Mouse (Mus musculus): ENCODE measurements around the gene Ugcg. TPM values are rescaled to one million over a fixed set of nuclear protein-coding genes. Genes with fewer than 3 reads are reported as not detected.

Ugcg gene
- 28.7 and 42.2 TPM in 2 replicates for polyA plus RNA-seq (2012; rRNA removed)

DNA sequence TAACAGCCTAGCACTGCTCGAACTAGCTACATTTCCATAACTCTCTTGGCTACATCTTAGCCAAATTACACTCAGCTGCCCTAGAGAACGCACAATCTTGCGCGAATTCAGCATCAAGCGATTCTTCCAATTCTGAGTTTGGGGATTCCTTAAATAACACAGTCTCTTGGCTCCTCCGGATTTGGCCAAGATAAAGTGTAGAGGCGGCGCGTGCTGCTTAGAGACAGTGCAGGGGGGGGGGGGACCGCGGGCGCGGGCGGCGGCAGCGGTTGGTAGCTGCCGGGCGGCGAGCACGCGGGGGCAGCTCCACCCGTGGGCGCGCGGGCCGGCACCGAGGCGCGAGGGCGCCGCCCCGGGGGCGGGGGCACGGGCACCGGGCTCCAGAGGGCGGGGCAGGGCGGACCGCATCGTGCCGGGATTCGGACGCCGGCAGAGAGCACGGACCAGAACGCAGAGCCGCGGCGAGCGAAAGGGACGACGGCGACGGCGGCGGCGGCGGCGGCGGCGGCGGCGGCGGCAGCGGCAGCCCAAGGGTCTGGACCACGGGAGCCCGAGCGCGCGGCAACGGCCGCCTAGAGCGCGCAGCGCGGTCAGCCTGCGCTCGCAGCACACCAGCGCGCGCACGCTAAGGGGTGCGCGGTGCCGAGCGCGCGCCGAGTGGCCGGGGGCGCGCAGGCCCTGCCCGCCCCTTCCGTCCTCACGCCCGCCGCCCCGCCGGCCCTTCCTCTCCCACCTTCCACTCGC is at the start of gene Ugcg:
Gene Ugcg, plus strand, starts transcription at position 456 of the 744 bp plus-strand sequence.
- peak; percentile 63; the same call in 1 of the 2 replicates for TF ChIP-seq POLR2A (IDR thresholded peaks at IDR 0.05; ENCODE audit: borderline replicate concordance, extremely low read depth, low read depth, low read length)
- no peak for TF ChIP-seq CTCF (IDR thresholded peaks at IDR 0.05; ENCODE audit: insufficient read depth, low read length)
- Histone ChIP-seq H3K4me3 (replicated peaks; ENCODE audit: extremely low read depth, low read depth, low read length) (peak within 1 kb of the TSS; percentile 98), H3K4me1 (ENCODE audit: control insufficient read depth, insufficient read depth, low read length) (peaks cover 8% of the 10 kb centered on the region)
- peak; percentile 79 for DNase-seq
- WGBS: under 1% methylated on average over 91 of the region's 99 CpGs

DNA sequence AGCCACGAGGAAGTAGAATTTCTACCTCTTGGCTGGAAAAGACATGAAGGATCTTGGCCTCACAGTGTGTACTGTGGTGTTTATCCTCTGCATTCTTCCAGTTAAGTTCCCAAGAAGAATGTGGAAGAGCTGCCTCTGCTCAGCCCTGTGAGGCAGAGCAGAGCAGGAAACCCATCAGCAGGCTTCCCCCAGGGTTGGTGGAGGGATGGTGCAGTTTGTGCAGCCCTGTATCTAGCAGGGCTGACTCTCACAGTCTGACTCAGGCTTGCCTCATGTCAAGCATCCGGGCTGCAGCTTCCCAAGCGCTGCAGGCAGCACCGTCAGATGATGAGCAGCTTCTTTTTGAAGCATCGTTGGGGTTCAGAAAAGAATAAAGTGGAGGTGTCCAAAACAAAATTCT is 40.0 kb upstream of the Ugcg start:
- TF ChIP-seq CTCF (IDR thresholded peaks at IDR 0.05; ENCODE audit: insufficient read depth, low read length): no peak
- no peak for TF ChIP-seq POLR2A (IDR thresholded peaks at IDR 0.05; ENCODE audit: borderline replicate concordance, extremely low read depth, low read depth, low read length)
- no peaks in the 10 kb centered on the region for H3K4me1 ChIP-seq (ENCODE audit: control insufficient read depth, insufficient read depth, low read length)
- H3K4me3 ChIP-seq (replicated peaks; ENCODE audit: extremely low read depth, low read depth, low read length): no peak overlapping the region
- DNase-seq: no peak
- WGBS: 59% methylated on average over 5 of the region's 5 CpGs

DNA sequence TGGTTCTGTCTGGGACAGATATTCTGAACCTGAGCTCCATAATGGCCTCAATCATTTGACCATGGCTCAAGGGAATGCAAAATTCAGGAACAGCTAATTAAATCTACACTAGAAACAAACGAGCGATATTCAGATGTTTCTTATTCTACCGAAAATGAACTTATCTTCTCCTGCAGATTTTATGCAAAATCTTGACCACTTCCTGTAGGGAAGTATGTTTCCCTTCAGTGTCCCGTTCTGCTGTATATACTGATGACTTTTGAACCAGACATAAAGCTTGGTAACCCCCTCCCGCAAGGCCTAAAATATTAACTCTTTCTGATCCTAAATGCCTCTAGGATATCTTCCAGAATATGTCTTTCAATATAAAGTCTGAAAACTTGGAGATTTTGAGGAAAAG is 38.1 kb upstream of the Ugcg start:
- no peak overlapping the region for H3K4me3 ChIP-seq (replicated peaks; ENCODE audit: extremely low read depth, low read depth, low read length)
- 38% methylated on average over 5 of the region's 5 CpGs for WGBS
- no peaks in the 10 kb centered on the region for H3K4me1 ChIP-seq (ENCODE audit: control insufficient read depth, insufficient read depth, low read length)
- DNase-seq: no peak
- TF ChIP-seq POLR2A (IDR thresholded peaks at IDR 0.05; ENCODE audit: borderline replicate concordance, extremely low read depth, low read depth, low read length): no peak
- no peak for TF ChIP-seq CTCF (IDR thresholded peaks at IDR 0.05; ENCODE audit: insufficient read depth, low read length)

DNA sequence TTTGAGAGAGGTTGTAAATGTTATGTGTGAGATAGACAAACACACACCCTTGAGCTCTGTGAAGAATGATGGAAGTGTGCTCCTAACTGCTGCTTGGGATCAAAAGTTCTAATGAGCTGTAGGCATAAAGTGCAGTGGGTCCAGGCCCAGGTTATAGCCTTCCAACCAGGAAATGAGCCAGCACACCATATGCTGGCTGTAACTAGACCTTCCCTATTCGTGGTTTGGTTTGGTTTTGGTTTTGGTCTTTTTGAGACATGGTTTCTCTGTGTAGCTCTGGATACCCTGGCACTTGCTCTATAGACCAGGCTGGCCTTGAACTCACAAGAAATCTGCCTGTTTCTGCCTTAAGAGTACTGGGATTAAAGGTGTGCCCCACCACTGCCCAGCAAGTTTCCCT is 37.1 kb upstream of the Ugcg start:
- Histone ChIP-seq H3K4me3 (replicated peaks; ENCODE audit: extremely low read depth, low read depth, low read length) (no peak overlapping the region), H3K4me1 (ENCODE audit: control insufficient read depth, insufficient read depth, low read length) (peaks cover under 1% of the 10 kb centered on the region; the same call in 1 of the 2 replicates)
- no peak for DNase-seq
- 69% methylated on average over 1 of the region's 1 CpGs for WGBS
- no peak for TF ChIP-seq CTCF (IDR thresholded peaks at IDR 0.05; ENCODE audit: insufficient read depth, low read length)

DNA sequence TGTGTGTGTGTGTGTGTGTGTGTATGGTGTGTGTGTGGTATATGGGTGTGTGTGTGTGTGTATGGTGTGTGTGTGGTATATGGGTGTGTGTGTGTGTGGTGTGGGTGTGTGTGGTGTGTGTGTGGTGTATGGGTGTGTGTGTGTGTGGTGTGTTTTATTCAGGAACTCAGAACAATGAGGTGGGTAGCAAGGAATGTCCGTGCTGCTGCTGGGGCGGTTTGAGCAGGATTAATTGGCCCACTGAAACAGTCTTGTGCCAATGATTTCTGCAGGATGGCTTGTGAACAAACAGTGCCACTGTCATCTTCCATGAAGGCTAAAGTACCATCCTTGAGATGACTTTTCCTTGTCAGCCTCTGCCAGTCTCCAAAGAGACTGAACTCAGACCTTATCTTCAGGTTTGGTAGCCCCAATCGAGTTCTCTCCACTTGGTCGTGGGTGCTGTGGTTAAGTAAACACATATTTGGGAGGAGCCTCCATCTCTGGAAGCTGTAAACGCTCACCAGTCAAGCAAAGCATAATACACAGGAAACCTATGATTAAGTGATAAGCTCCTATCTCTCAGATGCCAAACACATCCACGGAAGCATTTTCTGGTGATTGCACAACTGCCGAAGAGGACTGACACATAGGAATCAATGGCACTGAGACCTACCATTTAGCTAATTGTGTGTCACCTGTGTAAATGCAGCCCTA is 32.0 kb upstream of the Ugcg start:
- peaks cover 8% of the 10 kb centered on the region for H3K4me1 ChIP-seq (ENCODE audit: control insufficient read depth, insufficient read depth, low read length)
- DNase-seq: no peak
- WGBS: 15% methylated on average over 7 of the region's 7 CpGs
- H3K4me3 ChIP-seq (replicated peaks; ENCODE audit: extremely low read depth, low read depth, low read length): no peak overlapping the region
- no peak for TF ChIP-seq POLR2A (IDR thresholded peaks at IDR 0.05; ENCODE audit: borderline replicate concordance, extremely low read depth, low read depth, low read length)
- no peak for TF ChIP-seq CTCF (IDR thresholded peaks at IDR 0.05; ENCODE audit: insufficient read depth, low read length)

DNA sequence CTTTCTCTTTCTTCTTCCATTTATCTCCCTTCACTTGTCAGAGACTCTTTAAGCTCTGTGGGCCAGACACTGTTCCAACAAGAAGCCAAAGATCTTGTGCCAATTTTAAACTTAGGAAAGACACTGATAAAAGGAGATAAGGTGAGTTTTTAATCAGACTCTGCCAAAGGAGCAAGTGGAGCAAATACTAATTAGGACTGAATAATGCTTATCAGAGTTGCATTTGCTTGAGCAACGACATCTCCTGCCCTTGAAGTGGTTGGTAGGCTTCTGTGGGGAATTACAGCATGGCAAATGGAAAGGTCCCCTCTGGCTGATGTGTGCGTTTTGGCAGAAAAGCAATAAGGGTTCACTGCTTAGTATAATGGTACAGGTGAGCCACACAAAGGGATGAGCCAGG is 31.4 kb upstream of the Ugcg start:
- DNase-seq: no peak
- H3K4me1 ChIP-seq (ENCODE audit: control insufficient read depth, insufficient read depth, low read length): peaks cover 8% of the 10 kb centered on the region
- H3K4me3 ChIP-seq (replicated peaks; ENCODE audit: extremely low read depth, low read depth, low read length): no peak overlapping the region
- TF ChIP-seq CTCF (IDR thresholded peaks at IDR 0.05; ENCODE audit: insufficient read depth, low read length) (no peak), POLR2A (IDR thresholded peaks at IDR 0.05; ENCODE audit: borderline replicate concordance, extremely low read depth, low read depth, low read length) (no peak)
- WGBS: 54% methylated on average over 2 of the region's 2 CpGs

DNA sequence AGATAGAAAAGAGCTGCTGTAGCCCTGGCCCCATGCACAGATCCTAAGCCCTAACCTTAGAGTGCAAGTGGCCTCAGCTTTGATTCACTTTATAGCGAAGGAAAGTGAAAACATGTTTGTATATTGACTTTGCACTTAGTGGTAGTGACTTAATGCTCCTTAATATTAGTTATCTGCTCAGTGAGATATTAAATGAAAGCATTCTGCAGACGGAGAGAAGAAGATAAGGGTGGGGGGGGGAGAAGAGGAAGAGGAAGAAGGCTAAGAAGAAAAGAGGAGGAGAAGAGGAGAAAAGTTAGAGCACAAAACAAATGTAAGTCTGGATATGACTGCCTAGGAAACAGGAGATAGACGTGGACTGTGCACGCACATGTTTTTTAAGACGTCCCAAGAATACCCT is 28.8 kb upstream of the Ugcg start:
- H3K4me1 ChIP-seq (ENCODE audit: control insufficient read depth, insufficient read depth, low read length): peaks cover 11% of the 10 kb centered on the region
- no peak overlapping the region for H3K4me3 ChIP-seq (replicated peaks; ENCODE audit: extremely low read depth, low read depth, low read length)
- DNase-seq: no peak
- TF ChIP-seq POLR2A (IDR thresholded peaks at IDR 0.05; ENCODE audit: borderline replicate concordance, extremely low read depth, low read depth, low read length) (no peak), CTCF (IDR thresholded peaks at IDR 0.05; ENCODE audit: insufficient read depth, low read length) (no peak)
- WGBS: 78% methylated on average over 5 of the region's 5 CpGs

DNA sequence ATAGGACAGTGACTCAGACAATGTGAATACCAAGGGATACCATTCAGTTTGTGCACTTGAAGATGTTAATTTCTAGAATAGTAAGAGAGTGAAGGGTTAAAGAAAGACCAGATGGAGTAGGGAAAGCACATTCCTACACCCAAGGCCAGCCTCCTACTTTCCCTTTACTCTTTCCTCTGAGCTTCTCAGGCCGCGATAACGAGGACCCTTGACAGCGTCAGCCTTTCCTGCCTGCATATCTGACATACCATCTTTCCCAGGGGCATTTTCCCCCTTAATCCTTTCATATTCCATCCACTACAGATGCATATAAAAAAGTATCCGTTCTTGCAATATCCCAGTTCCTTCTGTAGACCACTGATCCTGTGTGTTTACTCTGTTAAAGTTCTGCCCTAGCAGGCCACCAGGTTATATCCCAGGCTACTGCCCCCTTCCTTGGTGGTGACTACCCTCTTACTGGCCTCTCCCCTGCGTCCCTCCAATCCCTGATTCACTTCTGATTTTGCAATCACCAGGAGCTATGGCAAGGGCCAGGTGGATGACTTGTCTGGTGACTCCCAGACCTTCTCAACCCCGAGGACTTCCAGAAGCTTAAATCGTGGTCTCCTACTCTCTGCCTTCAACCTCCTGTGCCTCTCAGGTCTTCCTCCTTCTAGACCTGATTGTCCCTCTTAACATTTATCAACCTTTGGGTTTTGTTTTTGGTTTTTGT is 27.9 kb upstream of the Ugcg start:
- 67% methylated on average over 8 of the region's 8 CpGs for WGBS
- TF ChIP-seq CTCF (IDR thresholded peaks at IDR 0.05; ENCODE audit: insufficient read depth, low read length): no peak
- TF ChIP-seq POLR2A (IDR thresholded peaks at IDR 0.05; ENCODE audit: borderline replicate concordance, extremely low read depth, low read depth, low read length): no peak
- Histone ChIP-seq H3K4me3 (replicated peaks; ENCODE audit: extremely low read depth, low read depth, low read length) (no peak overlapping the region), H3K4me1 (ENCODE audit: control insufficient read depth, insufficient read depth, low read length) (peaks cover 11% of the 10 kb centered on the region)
- DNase-seq: no peak

DNA sequence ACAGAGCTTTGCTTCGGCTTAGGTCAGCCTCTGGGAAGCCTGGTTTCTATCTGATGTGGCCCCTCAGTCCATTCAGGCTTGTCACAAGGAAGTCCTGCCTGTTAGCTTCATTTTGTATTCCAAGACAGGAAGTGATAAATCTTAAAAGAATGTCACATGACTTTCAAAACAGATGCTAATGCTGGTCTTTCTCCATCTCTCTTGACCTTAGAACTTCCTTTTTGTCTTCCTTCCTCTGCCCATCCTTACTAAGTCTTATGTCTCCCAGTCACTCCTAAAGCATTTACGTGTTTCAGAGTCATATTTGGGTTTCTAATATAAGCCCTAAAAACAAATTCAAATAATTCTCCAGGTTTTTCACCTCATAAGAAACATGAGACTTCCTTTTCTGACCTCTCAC is 25.0 kb upstream of the Ugcg start:
- Histone ChIP-seq H3K4me1 (ENCODE audit: control insufficient read depth, insufficient read depth, low read length) (peaks cover 6% of the 10 kb centered on the region), H3K4me3 (replicated peaks; ENCODE audit: extremely low read depth, low read depth, low read length) (no peak overlapping the region)
- 54% methylated on average over 2 of the region's 2 CpGs for WGBS
- no peak for DNase-seq
- TF ChIP-seq CTCF (IDR thresholded peaks at IDR 0.05; ENCODE audit: insufficient read depth, low read length) (no peak), POLR2A (IDR thresholded peaks at IDR 0.05; ENCODE audit: borderline replicate concordance, extremely low read depth, low read depth, low read length) (no peak)
